Mouse (Mus musculus): ENCODE data around the gene Morn2. TPM values are rescaled to one million over a fixed set of nuclear protein-coding genes. Genes with fewer than 3 reads are reported as not detected.

Gene Morn2
- total RNA-seq (2023; ENCODE audit: inconsistent age), result 1.4 to 2.8 TPM (median 1.8 TPM) in 3 of 4 replicates, not detected in the other

DNA sequence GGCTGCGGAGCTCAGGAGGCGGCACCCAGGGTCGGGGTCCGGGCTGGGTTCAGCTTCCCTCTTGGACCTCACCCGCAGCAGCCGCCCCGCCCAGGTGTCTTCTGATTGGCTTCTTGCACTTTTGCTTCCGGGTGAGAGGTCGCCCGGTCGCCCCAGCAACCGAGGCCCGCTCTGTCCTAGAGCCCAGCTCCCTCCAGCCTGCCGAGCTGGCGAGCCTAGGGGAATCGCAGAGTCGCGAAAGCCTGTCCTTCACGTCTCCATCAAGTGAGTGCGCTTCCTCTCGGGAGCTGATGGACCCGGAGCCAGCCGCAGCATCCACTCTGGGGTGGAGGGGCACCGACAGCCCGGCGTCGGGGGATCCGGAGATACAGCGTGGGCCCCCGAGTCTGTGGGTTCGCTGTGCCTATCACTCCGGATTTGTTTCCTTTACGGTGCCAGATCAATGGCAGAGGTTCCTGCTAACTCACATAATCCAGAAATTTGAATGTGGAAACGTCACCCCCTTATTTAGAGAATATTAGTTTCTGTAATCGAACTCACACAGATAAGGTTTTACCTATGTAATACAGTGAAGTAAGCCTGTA, at the start of gene Morn2, which contains the start of gene Dhx57:
Gene Morn2 (plus strand): TSS at position 130 of the 584 bp plus-strand sequence.
Gene Dhx57 (minus strand): TSS at position 403 of the 584 bp plus-strand sequence.

DNA sequence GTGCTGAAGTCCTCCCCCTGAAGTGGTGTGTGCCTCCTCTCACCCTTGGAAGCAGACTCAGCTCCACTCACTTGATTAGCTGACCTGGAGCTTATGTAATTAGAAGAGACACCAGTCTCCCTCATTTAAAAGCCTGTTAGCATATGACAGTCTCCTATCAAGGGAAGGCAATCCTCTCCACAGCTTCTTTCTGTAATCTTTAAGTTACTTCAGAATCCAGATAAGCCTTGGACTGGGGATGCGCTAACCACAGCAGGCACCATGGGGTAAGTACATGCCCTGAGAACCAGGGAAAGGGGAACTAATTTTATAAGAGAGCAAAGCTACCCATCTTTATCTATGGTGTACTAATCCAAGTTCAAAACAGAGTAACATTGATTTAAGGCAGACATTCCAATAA, 17.2 kb downstream of the Morn2 start, which contains the start of gene Arhgef33:
Gene Arhgef33 (plus strand): TSS at position 157 of the 400 bp plus-strand sequence.

Other genes with a start within 250 kb of the Morn2 start
- gene Hnrnpll, start 227.9 kb upstream of the Morn2 start, total RNA-seq (2023; ENCODE audit: inconsistent age), result 0.38 to 0.57 TPM (median 0.51 TPM) in 3 of 4 replicates, not detected in the other
- 1.5 to 2.2 TPM (median 1.8 TPM) in 4 replicates for gene Galm, start 162.7 kb upstream of the Morn2 start, total RNA-seq (2023; ENCODE audit: inconsistent age)
- 369 to 391 TPM (median 372 TPM) in 4 replicates for gene Srsf7, start 82.9 kb upstream of the Morn2 start, total RNA-seq (2023; ENCODE audit: inconsistent age)
- not detected in 4 replicates for gene Ttc39d, start 82.7 kb upstream of the Morn2 start, total RNA-seq (2023; ENCODE audit: inconsistent age)
- 3.4 to 6.0 TPM (median 4.7 TPM) in 4 replicates for gene Gemin6, start 65.8 kb upstream of the Morn2 start, total RNA-seq (2023; ENCODE audit: inconsistent age)
- 39.1 to 45.5 TPM (median 43.1 TPM) in 4 replicates for gene Dhx57, start 273 bp downstream of the Morn2 start, total RNA-seq (2023; ENCODE audit: inconsistent age)
- gene Arhgef33, start 17.2 kb downstream of the Morn2 start, total RNA-seq (2023; ENCODE audit: inconsistent age), result 0.70 TPM in 1 of 4 replicates, not detected in the others
- not detected in 4 replicates for gene Gm10190, start 83.3 kb downstream of the Morn2 start, total RNA-seq (2023; ENCODE audit: inconsistent age)
- gene Sos1, start 190.2 kb downstream of the Morn2 start, total RNA-seq (2023; ENCODE audit: inconsistent age), result 22.4 to 25.5 TPM (median 23.3 TPM) in 4 replicates